Mouse (Mus musculus) adrenal gland, postnatal 36 days (tissue): Measurements from ENCODE around the gene Slc6a5. TPM values are rescaled to one million over a fixed set of nuclear protein-coding genes. Genes with fewer than 3 reads are reported as not detected.

Experiments used
- DNase-seq, 2 experiments: peaks; one replicate each; pipeline ENCODE4 v3.0.0; 2021; ENCODE audit warnings: mixed read lengths in 1 of 2
- long read RNA-seq, 2 experiments: library from polyadenylated mRNA; stranded (forward); transcript quantifications; one replicate each; pipeline ENCODE4 v2.0.0; 2021; ENCODE audit warnings: borderline sequencing depth in 2 of 2
- total RNA-seq, 2 experiments: library from RNA; stranded (reverse); gene quantifications; 2 replicates each; pipeline ENCODE4 v1.2.3; 2021

The Slc6a5 gene
- 1 to 10 TPM; 1.1 to 1.6 TPM for total RNA-seq
- long read RNA-seq, experiment 1, result 0 reads
- long read RNA-seq, experiment 2, result 0 reads

DNA sequence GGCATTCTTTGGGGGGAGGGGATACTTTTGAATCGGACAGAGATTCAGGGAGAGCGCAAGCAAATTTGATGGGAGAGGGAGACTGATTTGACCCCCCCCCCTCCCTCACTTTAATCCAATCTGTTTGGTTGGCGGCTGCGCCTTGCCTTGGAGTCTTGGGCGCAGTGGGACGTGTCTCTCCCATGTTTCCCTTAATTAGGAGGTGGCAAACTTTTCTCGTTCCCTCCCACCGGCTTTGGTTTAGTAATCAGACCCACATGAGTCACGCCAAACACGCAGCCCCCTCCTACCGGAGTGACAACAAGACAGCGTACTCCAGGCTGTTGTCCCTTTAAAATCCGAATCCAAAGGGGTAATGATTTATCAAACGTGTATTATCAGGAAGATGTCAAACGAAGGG lies at the start of gene Slc6a5:
TSS of gene Slc6a5 (plus strand) at position 297 of the 400 bp plus-strand sequence.
- no peak for DNase-seq

DNA sequence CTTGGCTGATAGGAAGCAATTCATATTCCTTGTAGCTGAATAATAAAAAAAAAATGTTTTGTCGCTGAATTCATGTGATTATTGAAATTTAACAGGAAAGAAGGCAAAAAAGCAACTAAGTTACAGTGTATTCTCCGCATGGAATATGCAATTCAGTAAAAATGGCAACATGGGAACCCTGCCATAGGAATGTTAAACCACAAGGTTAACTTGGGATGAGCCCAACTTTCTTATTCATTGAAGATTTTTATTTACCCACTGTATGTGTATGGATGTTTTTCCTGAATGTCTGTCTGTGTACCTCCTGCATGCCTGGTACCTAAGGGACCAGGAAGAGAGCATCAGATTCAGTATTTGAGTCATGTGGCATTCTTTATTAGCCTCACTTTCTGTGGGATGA lies 48.8 kb upstream of the Slc6a5 start:
- DNase-seq, result no peak

DNA sequence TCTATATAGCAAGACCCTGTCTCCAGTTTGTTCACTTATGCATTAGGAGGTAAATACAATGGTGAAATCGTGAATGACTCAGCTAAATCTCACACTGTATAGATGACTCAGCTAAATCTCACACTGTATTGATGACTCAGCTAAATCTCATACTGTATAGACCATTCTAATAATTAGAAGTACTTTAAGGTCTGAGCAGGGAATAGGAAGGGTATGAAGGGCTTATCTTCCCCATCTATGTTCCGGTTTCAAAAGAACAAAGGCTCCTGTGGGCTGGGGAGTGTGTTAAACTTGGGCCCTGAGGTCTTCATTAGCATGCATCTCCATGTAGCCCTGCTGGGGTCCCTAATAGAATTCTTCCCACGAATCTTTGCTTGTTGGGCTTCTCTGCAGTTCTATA lies 46.2 kb upstream of the Slc6a5 start:
- no peak for DNase-seq

DNA sequence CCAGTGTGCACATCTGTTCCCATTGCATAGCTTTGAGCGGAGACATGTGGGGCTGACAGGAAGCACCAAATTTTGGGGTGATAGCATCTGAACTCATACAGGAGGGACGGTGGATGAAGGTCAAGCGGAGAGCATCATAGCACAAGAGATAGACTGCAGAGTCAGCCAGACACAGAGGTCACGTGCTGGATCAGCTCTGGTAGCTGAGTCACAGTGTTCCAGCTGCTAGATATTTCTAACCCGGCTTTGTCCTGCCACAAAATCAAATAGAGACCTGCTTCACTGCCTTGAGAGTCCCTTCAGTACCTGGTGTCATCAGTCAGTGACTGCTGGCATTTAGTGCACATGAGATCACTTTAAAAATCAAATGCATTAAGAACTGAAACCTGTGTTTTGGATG lies 40.3 kb upstream of the Slc6a5 start:
- peak; percentile 40 to 54 for DNase-seq

DNA sequence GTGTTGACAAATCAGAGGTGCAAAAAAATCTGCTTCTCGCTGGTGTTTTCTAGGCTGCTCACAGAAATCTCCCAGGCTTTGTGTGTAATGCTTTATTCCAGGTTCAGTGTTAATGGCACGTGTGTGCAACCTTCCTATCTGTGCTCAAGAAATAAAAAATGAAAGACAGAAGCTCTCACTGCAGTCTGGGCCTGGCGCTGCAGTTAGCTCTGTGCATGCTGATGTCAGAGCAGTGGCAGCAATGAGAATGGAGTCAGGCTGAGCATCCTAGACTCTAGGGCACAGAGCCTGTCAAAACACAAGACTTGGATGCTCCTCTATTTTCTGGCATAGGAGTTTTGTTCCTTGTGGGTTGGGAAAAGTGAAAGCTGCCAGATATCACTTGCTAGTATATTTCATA lies 39.7 kb upstream of the Slc6a5 start:
- no peak for DNase-seq

DNA sequence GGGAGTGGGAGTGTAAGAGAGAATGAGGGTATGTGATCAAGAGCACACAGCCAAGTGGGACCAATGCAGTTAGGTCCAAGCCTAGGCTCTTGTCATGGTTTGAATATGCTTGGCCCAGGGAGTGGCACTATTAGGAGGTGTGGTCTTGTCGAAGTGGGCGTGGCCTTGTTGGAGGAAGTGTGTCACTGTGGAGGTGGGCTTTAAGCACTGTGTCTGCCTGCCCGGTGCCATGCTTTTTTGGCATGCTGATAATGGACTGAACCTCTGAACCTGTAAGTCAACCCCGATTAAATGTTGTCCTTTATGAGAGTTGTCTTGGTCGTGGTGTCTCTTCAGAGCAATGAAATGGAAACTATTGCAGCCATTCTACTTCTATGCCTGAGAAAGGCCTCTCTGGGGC lies 32.6 kb upstream of the Slc6a5 start:
- no peak for DNase-seq

DNA sequence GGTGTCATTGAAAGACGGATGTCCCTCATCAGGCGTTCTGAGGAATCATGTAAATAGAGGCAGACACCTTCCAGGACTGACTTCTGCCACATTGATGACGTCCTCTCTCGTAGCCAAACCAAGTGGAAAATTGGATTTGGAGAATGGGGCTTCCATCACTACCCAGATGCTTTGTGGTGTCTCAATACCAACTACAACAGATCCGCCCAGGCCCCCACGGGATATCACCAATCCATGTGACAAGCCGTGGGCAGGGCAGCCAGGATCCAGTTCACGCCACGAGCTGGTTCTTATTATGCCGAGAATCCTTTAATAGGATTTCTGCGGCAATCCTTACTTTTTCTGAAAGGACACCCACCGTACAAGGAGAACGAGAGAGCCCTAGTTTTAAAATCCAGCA lies 30.9 kb upstream of the Slc6a5 start:
- no peak for DNase-seq

DNA sequence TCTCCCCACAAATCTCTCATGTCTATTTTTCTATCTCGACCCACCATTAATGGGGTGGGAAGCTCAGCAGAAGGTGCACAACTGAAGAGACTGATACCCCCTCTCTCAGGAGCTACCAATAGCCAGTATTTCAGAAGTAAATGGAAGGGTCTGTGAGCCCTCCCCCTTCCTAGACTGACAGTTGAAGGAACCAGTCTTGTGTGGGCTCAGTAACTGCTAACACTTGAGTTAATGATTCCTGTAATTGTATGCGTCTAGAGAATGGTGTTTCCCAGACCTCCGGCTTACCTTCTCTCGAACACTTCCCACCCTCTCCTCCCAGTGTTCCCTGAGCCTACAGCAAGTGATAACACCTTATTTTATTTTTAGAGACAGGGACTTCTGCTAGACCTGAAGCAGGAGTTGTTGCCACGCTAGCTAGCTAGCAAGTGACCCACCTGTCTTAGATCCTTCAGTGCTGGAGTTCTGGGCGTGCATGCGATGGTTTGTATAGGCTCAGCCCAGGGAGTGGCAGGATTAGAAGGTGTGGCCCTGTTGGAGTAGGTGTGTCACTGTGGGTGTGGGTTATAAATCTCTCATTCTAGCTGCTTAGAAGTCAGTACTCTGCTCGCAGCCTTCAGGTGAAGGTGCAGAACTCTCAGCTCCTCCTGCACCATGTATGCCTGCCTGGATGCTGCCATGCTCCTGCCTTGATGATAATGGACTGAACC lies 29.8 kb upstream of the Slc6a5 start:
- no peak for DNase-seq

DNA sequence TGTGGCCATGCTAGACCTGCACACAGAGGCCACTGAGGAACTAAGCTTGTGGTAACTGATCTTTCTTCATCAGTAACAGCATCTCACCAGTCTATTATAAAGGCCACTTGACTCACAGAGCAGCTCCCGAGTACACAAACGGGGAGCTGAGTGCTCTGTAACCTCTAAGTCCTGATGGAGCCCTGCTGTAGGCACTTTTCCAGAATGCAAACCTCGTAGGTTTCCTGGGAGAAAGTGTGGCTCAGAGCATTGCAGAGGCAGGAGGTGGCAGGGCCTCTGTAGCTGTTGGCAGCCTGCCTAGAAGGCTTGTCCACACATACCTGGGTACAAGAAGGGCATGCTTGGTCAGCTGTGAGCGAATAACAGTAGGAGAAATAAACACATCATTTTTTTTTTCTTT lies 27.7 kb upstream of the Slc6a5 start:
- DNase-seq, result peak; percentile 20 to 50

DNA sequence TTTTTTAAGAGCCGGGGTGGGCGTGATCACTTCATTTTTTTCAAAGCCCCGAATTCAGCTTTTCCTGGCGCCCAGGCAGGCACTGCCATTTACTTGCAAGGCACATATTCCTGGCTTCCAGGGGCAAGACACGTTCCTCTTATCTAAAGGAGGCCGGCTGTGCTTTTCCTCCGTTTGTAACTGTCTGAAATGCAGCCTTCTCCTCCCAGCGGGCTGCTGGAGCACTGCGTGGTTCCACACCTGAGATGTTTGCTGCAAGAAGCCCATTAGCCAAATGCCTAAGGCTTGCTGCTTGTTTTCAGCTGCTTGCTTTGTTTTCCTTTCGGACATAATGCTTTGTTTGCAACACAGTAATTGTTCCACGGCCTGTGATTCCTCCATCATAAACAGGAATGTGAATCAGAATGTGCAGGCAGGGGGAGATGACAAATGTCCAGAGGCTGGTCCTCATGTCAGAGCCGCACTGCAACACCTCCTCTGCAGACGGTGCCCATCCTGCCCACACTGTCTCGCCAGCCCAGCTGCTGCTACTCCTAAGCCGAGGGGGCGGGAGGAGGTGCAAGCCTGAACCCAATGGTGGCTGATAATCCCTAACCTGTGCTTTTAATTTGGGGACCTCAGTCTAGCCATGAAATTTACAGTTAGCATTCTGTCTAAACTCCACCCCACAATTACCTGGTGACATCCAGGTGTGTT lies 27.1 kb upstream of the Slc6a5 start:
- no peak for DNase-seq

DNA sequence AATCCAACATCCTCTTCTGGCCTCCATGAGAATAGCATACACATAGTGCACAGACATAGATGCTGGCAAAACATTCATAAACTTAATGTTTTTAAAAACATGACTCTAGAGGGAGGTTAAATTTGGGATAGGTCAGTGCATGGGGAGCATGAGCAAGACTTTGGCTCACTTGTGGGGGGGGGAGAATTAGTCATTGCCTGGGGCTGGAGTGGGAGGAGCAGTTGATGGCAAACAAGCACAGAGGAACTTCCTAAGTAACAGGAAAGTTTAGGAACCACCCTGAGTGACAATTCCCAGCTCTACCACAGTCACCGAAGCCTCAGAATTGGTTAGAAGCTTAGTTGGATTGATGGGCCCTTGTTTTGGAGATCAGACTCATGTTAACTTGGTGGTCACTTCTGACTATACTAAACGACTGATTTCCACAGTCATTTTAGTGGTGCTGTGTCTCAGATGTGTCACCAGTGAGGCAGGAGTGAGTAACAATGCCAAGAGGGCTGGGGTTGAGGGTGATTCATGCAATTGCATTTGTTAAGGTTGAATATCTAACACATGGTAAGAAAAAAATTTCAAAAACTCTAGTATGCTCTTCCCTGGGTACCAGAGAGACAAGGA lies 22.1 kb upstream of the Slc6a5 start:
- DNase-seq, result peak; percentile 43 to 52

DNA sequence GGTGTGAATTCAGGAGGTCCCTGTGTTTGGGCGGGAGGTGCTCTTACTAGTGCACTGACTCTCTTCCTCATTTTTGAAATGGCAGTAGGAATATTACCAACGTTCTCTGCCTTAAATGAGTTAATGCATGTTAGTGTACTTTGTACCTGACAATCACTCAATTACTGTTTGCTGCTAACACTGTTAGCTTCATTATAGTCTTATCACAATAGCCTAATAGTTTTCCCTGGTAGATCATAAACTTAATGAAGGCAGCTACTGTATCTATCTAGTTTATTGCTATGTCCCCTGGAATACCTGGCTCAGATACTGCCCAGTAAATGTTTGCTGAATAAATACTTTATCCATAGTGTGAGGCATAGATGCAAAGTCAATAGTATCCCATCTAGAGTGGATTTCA lies 15.2 kb upstream of the Slc6a5 start:
- DNase-seq, result no peak

DNA sequence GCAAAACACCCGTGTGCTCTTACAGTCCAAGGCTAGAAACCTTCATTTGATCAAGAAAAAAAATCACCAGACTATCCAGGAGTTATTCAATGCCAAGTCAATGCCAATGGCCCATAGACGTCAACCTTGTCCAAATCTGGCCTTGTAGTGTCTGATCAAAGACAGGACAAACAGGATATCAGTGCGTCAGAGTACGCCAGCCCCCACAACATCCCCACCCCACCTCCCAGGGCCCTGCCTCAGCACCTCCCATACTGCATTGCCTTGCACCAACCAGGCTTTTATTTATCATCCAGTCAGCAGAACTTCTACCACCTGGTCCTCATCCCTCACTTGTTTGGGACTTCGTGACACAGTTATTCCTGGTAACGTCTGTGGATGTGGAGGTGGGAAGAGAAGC lies 14.7 kb upstream of the Slc6a5 start:
- DNase-seq, result peak; percentile 23 to 30

DNA sequence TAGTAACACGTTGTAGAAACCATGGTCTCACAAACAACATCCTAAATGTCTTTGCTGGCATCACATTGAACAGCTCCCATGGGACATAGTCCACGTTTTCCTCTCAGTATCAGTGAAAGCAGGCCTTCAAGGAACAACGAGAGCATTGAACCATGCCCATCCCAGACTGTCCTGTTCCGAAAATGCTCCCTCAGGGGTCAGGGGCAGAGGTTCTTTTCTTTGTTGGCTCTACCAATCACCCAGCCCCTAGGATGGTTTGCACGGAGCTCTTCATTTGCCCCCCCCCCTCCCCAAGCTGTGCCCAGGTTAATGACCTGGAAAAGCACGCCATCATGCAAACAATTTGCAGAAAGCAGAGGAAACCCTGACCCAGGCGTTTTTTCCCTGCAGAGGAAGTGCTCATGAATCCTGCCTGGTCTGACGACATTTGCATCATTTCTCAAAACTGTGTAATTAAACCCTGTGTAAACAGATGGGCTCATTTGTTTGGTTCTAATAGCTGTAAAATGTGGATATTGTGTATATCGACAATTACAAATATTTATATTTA lies 7.9 kb upstream of the Slc6a5 start:
- DNase-seq, result no peak

DNA sequence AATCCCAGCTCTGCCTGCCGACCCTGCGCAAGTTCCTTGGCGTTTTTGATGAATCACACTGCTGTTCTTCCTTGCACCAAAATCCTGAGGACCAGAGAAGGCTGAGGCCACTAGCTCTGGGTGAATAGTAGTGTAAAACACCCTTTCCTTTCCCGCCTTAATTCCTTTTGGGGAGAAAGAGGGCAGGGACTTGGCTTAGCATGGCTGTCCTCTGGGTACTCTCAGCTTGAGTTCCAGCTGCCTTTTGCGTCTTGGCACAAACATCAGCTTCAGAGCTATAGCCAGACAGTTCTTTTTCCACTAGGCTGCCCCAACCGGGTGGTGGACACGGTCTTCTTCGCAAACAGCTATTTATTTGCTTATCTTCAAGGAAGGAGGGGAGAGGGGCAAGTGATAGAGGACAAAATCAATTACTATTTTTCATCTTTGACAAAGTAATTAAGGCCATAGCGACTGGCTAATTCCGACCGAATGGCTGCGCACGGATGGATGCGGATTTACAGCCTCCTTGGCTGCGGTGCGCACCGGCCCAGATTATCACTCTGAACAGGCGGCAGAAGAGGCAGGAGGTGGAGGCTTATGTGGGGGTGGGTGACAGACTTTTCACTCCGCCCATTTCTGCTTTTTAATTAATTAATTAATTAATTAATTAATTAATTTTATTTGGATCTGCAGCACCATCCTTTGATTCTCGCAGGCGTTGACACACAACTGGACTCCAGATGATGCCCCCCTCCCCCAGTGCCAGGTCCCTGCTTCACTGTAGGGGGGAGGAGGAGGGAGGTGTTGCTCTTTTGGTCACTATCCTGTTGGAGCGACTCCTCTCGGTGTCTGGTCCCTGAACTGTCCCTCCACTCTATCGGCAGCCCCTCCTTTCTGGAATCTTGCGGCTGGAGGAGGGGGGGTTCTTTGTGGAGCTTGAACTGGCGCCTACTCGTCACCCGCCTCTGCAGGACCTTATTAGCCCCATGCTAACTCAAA lies 2.5 kb upstream of the Slc6a5 start:
- DNase-seq, result no peak

DNA sequence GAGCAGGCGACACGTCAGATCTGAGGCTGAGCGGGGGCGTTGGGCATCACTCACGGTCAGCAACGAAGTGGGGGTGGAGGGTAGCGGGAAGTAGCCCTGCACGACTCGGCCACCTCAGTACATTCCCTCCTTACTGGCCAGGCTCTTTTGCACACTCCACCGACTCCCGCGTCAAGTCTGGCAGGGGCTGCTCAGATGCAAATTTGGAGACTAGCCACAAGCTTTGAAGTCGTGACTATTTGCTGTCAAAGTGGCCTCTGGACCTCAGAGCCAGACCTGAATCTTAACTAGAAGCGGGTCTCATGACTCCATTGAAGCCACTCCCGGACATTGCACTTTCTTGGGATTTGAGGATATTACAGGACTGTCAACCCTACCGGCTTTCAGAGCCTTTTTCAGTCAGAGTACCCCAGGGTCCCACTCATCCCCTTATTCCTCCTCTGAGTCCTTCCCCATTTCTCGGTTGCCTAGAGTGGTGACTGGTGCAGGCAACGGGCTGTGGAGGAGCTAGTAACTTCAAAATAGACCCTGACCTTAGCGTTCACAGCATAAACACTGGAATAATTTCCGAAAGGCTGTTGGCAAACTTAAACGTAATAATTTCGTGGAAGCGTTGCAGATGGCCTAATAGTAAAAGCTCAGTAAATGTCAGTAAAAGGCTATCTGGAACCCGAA lies 1.6 kb upstream of the Slc6a5 start:
- no peak for DNase-seq

DNA sequence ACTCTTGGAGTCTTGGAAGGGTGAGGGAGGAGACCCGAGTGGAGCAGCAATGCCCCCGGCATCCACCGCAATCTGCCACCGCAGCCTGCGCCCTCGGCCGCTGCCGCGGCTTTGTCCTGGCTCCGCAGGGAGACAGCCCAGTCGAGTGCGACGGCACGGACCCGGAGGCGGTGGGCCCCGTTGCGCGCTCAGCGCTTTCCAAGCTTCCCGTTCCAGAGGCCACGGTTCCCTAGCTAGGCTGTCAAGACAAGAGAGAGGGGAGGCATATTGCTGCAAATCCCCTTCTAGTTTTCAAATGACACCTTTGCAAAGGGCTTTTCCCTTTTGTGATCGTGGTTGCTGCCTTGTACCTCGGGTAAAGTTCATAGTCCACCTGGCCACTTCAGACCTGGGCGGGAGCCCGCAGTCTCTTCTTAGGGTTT lies 945 bp upstream of the Slc6a5 start:
- DNase-seq, result no peak

DNA sequence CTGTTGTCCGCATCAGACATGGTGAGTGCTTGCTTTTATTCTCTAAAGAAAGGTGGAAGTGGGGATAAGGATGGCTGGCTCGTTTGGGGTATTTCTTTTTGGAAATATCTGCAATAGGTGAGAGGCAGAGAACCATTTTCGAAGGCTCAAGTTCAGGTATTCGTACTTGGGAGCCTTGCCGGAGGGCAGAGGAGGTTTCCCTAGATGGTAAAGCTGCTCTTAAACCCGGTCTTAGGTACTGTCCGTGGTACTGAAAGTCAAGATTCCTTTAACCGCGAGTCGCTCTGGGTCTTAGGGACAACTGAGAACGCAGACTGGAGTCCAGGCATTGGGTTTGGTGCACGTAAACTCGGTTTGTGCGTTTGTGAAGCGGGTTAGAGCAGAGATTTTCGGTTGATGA lies 415 bp downstream of the Slc6a5 start:
- DNase-seq, result peak in 1 of 2 experiments; percentile 42

DNA sequence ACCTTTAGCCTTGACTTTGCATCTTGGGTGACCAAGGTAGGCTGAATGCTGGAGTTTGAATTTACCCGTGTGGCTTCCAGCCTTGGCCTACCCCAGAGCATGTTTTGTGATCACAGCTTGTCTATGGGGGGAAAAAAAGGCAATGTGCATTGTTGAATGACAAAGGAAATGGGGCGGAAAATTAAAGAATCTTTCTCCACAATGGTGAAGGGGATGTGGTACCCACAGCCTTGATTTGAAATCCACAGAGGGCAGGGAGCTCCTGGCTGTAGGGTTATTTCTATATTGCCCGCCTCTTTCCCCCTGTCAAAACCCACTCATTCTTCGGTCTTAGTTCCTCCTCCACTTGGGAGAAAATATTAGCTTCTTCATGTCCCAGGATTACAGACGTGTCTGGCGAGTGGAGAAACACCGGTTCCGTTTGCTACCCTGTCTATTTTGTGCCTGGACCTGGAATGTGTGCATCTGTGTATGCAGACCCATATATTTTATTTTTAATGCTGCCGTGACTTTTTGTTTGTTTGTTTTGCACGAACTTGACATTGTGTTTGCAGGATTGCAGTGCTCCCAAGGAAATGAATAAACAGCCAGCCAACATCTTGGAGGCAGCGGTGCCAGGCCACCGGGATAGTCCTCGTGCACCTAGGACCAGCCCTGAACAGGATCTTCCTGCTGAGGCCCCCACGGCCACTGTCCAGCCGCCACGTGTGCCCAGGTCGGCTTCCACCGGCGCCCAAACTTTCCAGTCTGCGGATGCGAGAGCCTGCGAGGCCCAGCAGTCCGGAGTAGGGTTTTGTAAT lies 1.4 kb downstream of the Slc6a5 start:
- no peak for DNase-seq

DNA sequence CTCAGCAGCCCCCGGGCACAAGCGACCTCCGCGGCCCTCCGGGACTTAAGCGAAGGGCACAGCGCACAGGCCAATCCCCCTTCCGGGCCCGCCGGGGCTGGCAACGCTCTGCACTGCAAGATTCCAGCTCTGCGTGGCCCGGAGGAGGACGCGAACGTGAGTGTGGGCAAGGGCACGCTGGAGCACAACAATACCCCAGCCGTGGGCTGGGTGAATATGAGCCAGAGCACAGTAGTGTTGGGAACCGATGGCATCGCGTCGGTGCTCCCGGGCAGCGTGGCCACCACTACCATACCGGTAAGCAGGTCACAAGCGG lies 2.0 kb downstream of the Slc6a5 start:
- DNase-seq, result no peak

DNA sequence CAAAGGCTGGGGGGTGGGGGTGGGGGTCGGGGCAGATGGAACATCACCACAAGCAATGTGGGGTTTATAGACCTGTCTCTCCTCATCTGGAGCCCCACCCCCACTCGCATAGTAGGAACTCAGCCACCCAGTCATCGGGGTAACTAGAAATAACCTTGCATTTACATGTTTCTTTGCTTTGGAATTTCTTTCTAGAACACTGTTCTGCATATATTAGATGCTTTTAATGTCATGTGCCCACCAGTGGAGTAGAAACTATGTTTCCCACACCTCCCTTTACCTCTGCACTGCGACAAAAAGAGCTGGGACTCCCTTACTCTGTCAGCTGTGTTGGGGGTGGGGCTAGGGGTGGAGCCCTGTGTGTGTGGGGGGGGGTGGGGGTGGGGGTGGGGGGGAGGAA lies 3.2 kb downstream of the Slc6a5 start:
- DNase-seq, result no peak
